Mouse (Mus musculus) neural tube, embryonic 12.5 days (tissue): Measurements from ENCODE around the gene Mks1. TPM values are rescaled to one million over a fixed set of nuclear protein-coding genes. Genes with fewer than 3 reads are reported as not detected.

Experiments used
- ATAC-seq: fragments of 200-750 bp; cut with Nextera tagmentation; 2 replicates; pipeline ENCODE4 v1.8.0; 2017; ENCODE audit warnings: low read depth, mild to moderate bottlenecking, moderate TSS enrichment, moderate library complexity; ENCODE audit not compliant: low FRiP score
- H3K27ac ChIP-seq: fragments of 300-500 bp; sonication (generic); 2 replicates; pipeline ENCODE4 v1.5.1; 2016
- H3K27me3 ChIP-seq: fragments of 300-500 bp; sonication (generic); replicated peaks from 2 replicates; pipeline ENCODE4 v1.6.1; 2016; ENCODE audit warnings: mild to moderate bottlenecking
- H3K36me3 ChIP-seq: fragments of 300-500 bp; sonication (generic); 2 replicates; pipeline ENCODE4 v1.6.1; 2016; ENCODE audit warnings: mild to moderate bottlenecking
- H3K4me1 ChIP-seq: fragments of 300-500 bp; sonication (generic); 2 replicates; pipeline ENCODE4 v1.6.1; 2016
- H3K4me2 ChIP-seq: fragments of 300-500 bp; sonication (generic); replicated peaks from 2 replicates; pipeline ENCODE4 v1.6.1; 2016; ENCODE audit warnings: mild to moderate bottlenecking
- H3K4me3 ChIP-seq: fragments of 300-500 bp; sonication (generic); 2 replicates; pipeline ENCODE4 v1.5.1; 2016
- H3K9ac ChIP-seq: fragments of 300-500 bp; sonication (generic); 2 replicates; pipeline ENCODE4 v1.6.1; 2016; ENCODE audit warnings: mild to moderate bottlenecking
- H3K9me3 ChIP-seq: fragments of 300-500 bp; sonication (generic); 2 replicates; pipeline ENCODE4 v1.6.1; 2016; ENCODE audit warnings: mild to moderate bottlenecking
- WGBS: fragments of 180-500 bp; shearing (Covaris S2); methylation state at CpG from one replicate; pipeline ENCODE4 v1.1.7; 2016; 5-methylcytosine and 5-hydroxymethylcytosine counted together
- polyA plus RNA-seq: library from polyadenylated mRNA; unstranded; fragments of >200 nt; fragmentation: Nextera tagmentation; extraction: Ambion mirVana; gene quantifications from 2 replicates; pipeline ENCODE4 v1.2.1, GENCODE M21; 2016

The Mks1 gene
- polyA plus RNA-seq = 16.5 and 16.7 TPM in 2 replicates

GRCm38 (mm10) chr11:87852690-87853596 is at the start of gene Mks1:
TSS of gene Mks1 (plus strand) at chr11:87853215.
- 5% methylated on average over 40 of the region's 40 CpGs for WGBS

GRCm38 (mm10) chr11:87805448-87805847 is 47.6 kb upstream of the Mks1 start:
- H3K4me2 ChIP-seq = no peak overlapping the region
- H3K36me3 ChIP-seq = no peaks in the 10 kb centered on the region
- no peak for ATAC-seq
- no peaks in the 10 kb centered on the region for H3K9me3 ChIP-seq
- no peak overlapping the region for H3K9ac ChIP-seq
- WGBS = 75% methylated on average over 1 of the region's 1 CpGs
- no peak overlapping the region for H3K4me3 ChIP-seq
- H3K27ac ChIP-seq = no peak overlapping the region
- peaks cover 2% of the 10 kb centered on the region; the same call in 1 of the 2 replicates for H3K4me1 ChIP-seq
- no peaks in the 10 kb centered on the region for H3K27me3 ChIP-seq

More at GRCm38 (mm10) chr11:87852690-87853596, at the start of gene Mks1:
- no peaks in the 10 kb centered on the region for H3K27me3 ChIP-seq
- peak; percentile 95 for ATAC-seq
- H3K36me3 ChIP-seq = peaks cover 16% of the 10 kb centered on the region
- peak within 1 kb of the TSS; percentile 55 for H3K9ac ChIP-seq
- H3K27ac ChIP-seq = no peak within 1 kb of the TSS
- peak within 1 kb of the TSS; percentile 59 for H3K4me3 ChIP-seq
- H3K4me2 ChIP-seq = peak within 1 kb of the TSS; percentile 66
- peaks cover 6% of the 10 kb centered on the region; the same call in 1 of the 2 replicates for H3K4me1 ChIP-seq
- no peaks in the 10 kb centered on the region for H3K9me3 ChIP-seq

- 87% methylated on average over 6 of the region's 6 CpGs for WGBS
- Histone ChIP-seq H3K4me1 (peaks cover 6% of the 10 kb centered on the region; the same call in 1 of the 2 replicates), H3K36me3 (no peaks in the 10 kb centered on the region), H3K9me3 (no peaks in the 10 kb centered on the region), H3K9ac (no peak overlapping the region), H3K4me2 (no peak overlapping the region), H3K27ac (no peak overlapping the region), H3K4me3 (no peak overlapping the region), H3K27me3 (no peaks in the 10 kb centered on the region)
- no peak for ATAC-seq
Measured at GRCm38 (mm10) chr11:87807433-87807832, 45.6 kb upstream of the Mks1 start.

GRCm38 (mm10) chr11:87808236-87808635 is 44.8 kb upstream of the Mks1 start:
- H3K4me3 ChIP-seq = no peak overlapping the region
- H3K4me2 ChIP-seq = no peak overlapping the region
- no peak for ATAC-seq
- no peaks in the 10 kb centered on the region for H3K27me3 ChIP-seq
- 88% methylated on average over 7 of the region's 7 CpGs for WGBS
- H3K9ac ChIP-seq = no peak overlapping the region
- H3K36me3 ChIP-seq = no peaks in the 10 kb centered on the region
- H3K4me1 ChIP-seq = peaks cover 4% of the 10 kb centered on the region; the same call in 1 of the 2 replicates
- no peaks in the 10 kb centered on the region for H3K9me3 ChIP-seq
- no peak overlapping the region for H3K27ac ChIP-seq

GRCm38 (mm10) chr11:87811396-87811795 is 41.6 kb upstream of the Mks1 start:
- H3K9ac ChIP-seq = no peak overlapping the region
- H3K4me1 ChIP-seq = peaks cover 10% of the 10 kb centered on the region
- 54% methylated on average over 4 of the region's 4 CpGs for WGBS
- no peak overlapping the region for H3K4me3 ChIP-seq
- no peak overlapping the region for H3K27ac ChIP-seq
- no peaks in the 10 kb centered on the region for H3K36me3 ChIP-seq
- H3K4me2 ChIP-seq = no peak overlapping the region
- ATAC-seq = no peak
- no peaks in the 10 kb centered on the region for H3K9me3 ChIP-seq
- no peaks in the 10 kb centered on the region for H3K27me3 ChIP-seq

- ATAC-seq = no peak
- WGBS = 72% methylated on average over 8 of the region's 8 CpGs
- no peak overlapping the region for H3K9ac ChIP-seq
- H3K36me3 ChIP-seq = no peaks in the 10 kb centered on the region
- H3K4me2 ChIP-seq = no peak overlapping the region
- no peak overlapping the region for H3K27ac ChIP-seq
- no peaks in the 10 kb centered on the region for H3K27me3 ChIP-seq
- no peak overlapping the region for H3K4me3 ChIP-seq
- H3K4me1 ChIP-seq = peaks cover 19% of the 10 kb centered on the region
- no peaks in the 10 kb centered on the region for H3K9me3 ChIP-seq
Measured at GRCm38 (mm10) chr11:87814831-87815230, 38.2 kb upstream of the Mks1 start.

- Histone ChIP-seq H3K9ac (peak overlapping the region; percentile 54; the same call in 1 of the 2 replicates), H3K27ac (no peak overlapping the region), H3K36me3 (no peaks in the 10 kb centered on the region), H3K27me3 (no peaks in the 10 kb centered on the region), H3K4me3 (peak overlapping the region; percentile 32; the same call in 1 of the 2 replicates), H3K9me3 (no peaks in the 10 kb centered on the region), H3K4me1 (peaks cover 15% of the 10 kb centered on the region), H3K4me2 (peak overlapping the region; percentile 66)
- 3% methylated on average over 31 of the region's 31 CpGs for WGBS
- ATAC-seq = peak; percentile 87
Measured at GRCm38 (mm10) chr11:87816707-87817442, 36.1 kb upstream of the Mks1 start.

GRCm38 (mm10) chr11:87817443-87817773 is 35.6 kb upstream of the Mks1 start:
- Histone ChIP-seq H3K36me3 (no peaks in the 10 kb centered on the region), H3K4me2 (peak overlapping the region; percentile 66), H3K27ac (no peak overlapping the region), H3K4me3 (peak overlapping the region; percentile 32; the same call in 1 of the 2 replicates), H3K27me3 (no peaks in the 10 kb centered on the region), H3K9ac (peak overlapping the region; percentile 54; the same call in 1 of the 2 replicates), H3K9me3 (no peaks in the 10 kb centered on the region), H3K4me1 (peaks cover 15% of the 10 kb centered on the region)
- 28% methylated on average over 4 of the region's 4 CpGs for WGBS
- ATAC-seq = 0 out of 2 replicates have a peak, but pooled peaks have one; percentile 41

- Histone ChIP-seq H3K36me3 (no peaks in the 10 kb centered on the region), H3K27ac (no peak overlapping the region), H3K4me3 (no peak overlapping the region), H3K27me3 (no peaks in the 10 kb centered on the region), H3K4me2 (no peak overlapping the region), H3K4me1 (peaks cover 8% of the 10 kb centered on the region), H3K9me3 (no peaks in the 10 kb centered on the region), H3K9ac (no peak overlapping the region)
- WGBS = 53% methylated on average over 5 of the region's 5 CpGs
- ATAC-seq = no peak
Measured at GRCm38 (mm10) chr11:87821502-87821901, 31.5 kb upstream of the Mks1 start.

- WGBS = 25% methylated on average over 10 of the region's 10 CpGs
- no peak within 1 kb of the TSS for H3K9ac ChIP-seq
- H3K27ac ChIP-seq = no peak within 1 kb of the TSS
- peaks cover 9% of the 10 kb centered on the region for H3K4me1 ChIP-seq
- H3K27me3 ChIP-seq = no peaks in the 10 kb centered on the region
- ATAC-seq = no peak
- 0 out of 2 replicates have a peak within 1 kb of the TSS, but pooled peaks have one; percentile 1 for H3K4me2 ChIP-seq
- no peaks in the 10 kb centered on the region for H3K9me3 ChIP-seq
- no peaks in the 10 kb centered on the region for H3K36me3 ChIP-seq
- H3K4me3 ChIP-seq = no peak within 1 kb of the TSS
Measured at GRCm38 (mm10) chr11:87828239-87828900, 24.6 kb upstream of the Mks1 start, which contains the start of gene Lpo. TSS of gene Lpo (minus strand) at chr11:87828289.

- Histone ChIP-seq H3K9me3 (no peaks in the 10 kb centered on the region), H3K27ac (no peak overlapping the region), H3K4me2 (no peak overlapping the region), H3K36me3 (no peaks in the 10 kb centered on the region), H3K27me3 (no peaks in the 10 kb centered on the region), H3K4me1 (no peaks in the 10 kb centered on the region), H3K4me3 (no peak overlapping the region), H3K9ac (no peak overlapping the region)
- no peak for ATAC-seq
- 93% methylated on average over 8 of the region's 8 CpGs for WGBS
Measured at GRCm38 (mm10) chr11:87840676-87841075, 12.3 kb upstream of the Mks1 start.

- Histone ChIP-seq H3K4me2 (no peak overlapping the region), H3K9ac (no peak overlapping the region), H3K36me3 (no peaks in the 10 kb centered on the region), H3K9me3 (no peaks in the 10 kb centered on the region), H3K4me3 (no peak overlapping the region), H3K27me3 (no peaks in the 10 kb centered on the region), H3K27ac (no peak overlapping the region), H3K4me1 (no peaks in the 10 kb centered on the region)
- WGBS = 91% methylated on average over 3 of the region's 3 CpGs
- no peak for ATAC-seq
Measured at GRCm38 (mm10) chr11:87841436-87841835, 11.6 kb upstream of the Mks1 start.
